Mouse (Mus musculus) intestine, postnatal 0 days (tissue): ENCODE results near the gene Klf15. TPM values are rescaled to one million over a fixed set of nuclear protein-coding genes. Genes with fewer than 3 reads are reported as not detected.

Source experiments
- ATAC-seq: fragments of 200-750 bp; cut with Nextera tagmentation; 2 replicates; pipeline ENCODE4 v1.8.0; 2017; ENCODE audit warnings: mild to moderate bottlenecking, moderate TSS enrichment, moderate library complexity
- H3K27ac ChIP-seq: fragments of 300-500 bp; sonication (generic); 2 replicates; pipeline ENCODE4 v1.5.1; 2014; ENCODE audit warnings: mild to moderate bottlenecking, low read depth, low read length, moderate library complexity
- H3K27me3 ChIP-seq: fragments of 300-500 bp; sonication (generic); replicated peaks from 2 replicates; pipeline ENCODE4 v1.6.1; 2014; ENCODE audit warnings: low read length, mixed read lengths; ENCODE audit not compliant: control insufficient read depth, insufficient read depth
- H3K36me3 ChIP-seq: fragments of 300-500 bp; sonication (generic); 2 replicates; pipeline ENCODE4 v1.6.1; 2014; ENCODE audit warnings: mild to moderate bottlenecking, moderate library complexity; ENCODE audit not compliant: control insufficient read depth, insufficient read depth
- H3K4me1 ChIP-seq: fragments of 300-500 bp; sonication (generic); replicated peaks from 2 replicates; pipeline ENCODE4 v1.6.1; 2014; ENCODE audit warnings: antibody characterized with exemption, low read length, mixed read lengths; ENCODE audit not compliant: control insufficient read depth, insufficient read depth
- H3K4me2 ChIP-seq: fragments of 300-500 bp; sonication (generic); replicated peaks from 2 replicates; pipeline ENCODE4 v1.6.1; 2014; ENCODE audit warnings: low read depth, mild to moderate bottlenecking, moderate library complexity
- H3K4me3 ChIP-seq: fragments of 300-500 bp; sonication (generic); 2 replicates; pipeline ENCODE4 v1.5.1; 2014; ENCODE audit warnings: low read depth, low read length
- H3K9ac ChIP-seq: fragments of 300-500 bp; sonication (generic); 2 replicates; pipeline ENCODE4 v1.6.1; 2014; ENCODE audit warnings: mild to moderate bottlenecking, low read depth, low read length
- H3K9me3 ChIP-seq: fragments of 300-500 bp; sonication (generic); 2 replicates; pipeline ENCODE4 v1.6.1; 2016; ENCODE audit warnings: mixed run types; ENCODE audit not compliant: control insufficient read depth
- CTCF ChIP-seq: sonication (generic); IDR thresholded peaks from 2 replicates; pipeline ENCODE4 v1.5.1; 2016; ENCODE audit warnings: low read depth, mild to moderate bottlenecking, control low read depth, antibody characterized with exemption, moderate library complexity
- WGBS: fragments of 180-500 bp; shearing (Covaris S2); extraction: QIAGEN DNeasy Blood & Tissue Kit; methylation state at CpG from one replicate; pipeline ENCODE4 v1.1.7; 2014; 5-methylcytosine and 5-hydroxymethylcytosine counted together
- polyA plus RNA-seq: library from polyadenylated mRNA; unstranded; fragments of >200 nt; fragmentation: Nextera tagmentation; extraction: Ambion mirVana; gene quantifications from 2 replicates; pipeline ENCODE4 v1.2.1, GENCODE M21; 2015

Gene Klf15
- polyA plus RNA-seq, 1 experiment from 2014 or later: 0.86 TPM

DNA sequence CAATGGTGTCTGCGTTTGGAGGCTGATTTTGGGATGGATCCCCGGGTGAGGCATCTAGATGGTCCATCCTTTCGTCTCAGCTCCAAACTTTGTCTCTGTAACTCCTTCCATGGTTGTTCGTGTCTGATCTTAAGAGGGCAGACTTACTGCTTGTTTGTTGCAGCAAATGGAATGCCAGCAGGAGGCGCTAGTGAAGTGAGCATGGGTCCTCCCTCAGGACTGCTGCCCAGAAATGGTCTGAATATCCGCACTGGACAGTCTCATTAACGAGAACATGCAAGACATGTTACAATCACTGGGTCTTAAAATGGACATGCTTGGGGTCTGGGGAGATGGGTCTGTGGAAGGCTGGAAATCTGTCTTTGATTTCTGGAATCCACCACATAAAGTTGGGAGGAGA lies 12.2 kb upstream of the Klf15 start:
- Histone ChIP-seq H3K27me3 (no peaks in the 10 kb centered on the region; the same call in 1 of the 2 replicates), H3K9me3 (no peaks in the 10 kb centered on the region), H3K9ac (no peak overlapping the region), H3K4me1 (0 out of 2 replicates have a peak, but pooled peaks cover 4% of the 10 kb centered on the region), H3K4me3 (no peak overlapping the region), H3K36me3 (no peaks in the 10 kb centered on the region), H3K27ac (no peak overlapping the region), H3K4me2 (no peak overlapping the region)
- TF ChIP-seq CTCF: peak; percentile 91
- no peak for ATAC-seq
- 23% methylated on average over 7 of the region's 7 CpGs for WGBS

DNA sequence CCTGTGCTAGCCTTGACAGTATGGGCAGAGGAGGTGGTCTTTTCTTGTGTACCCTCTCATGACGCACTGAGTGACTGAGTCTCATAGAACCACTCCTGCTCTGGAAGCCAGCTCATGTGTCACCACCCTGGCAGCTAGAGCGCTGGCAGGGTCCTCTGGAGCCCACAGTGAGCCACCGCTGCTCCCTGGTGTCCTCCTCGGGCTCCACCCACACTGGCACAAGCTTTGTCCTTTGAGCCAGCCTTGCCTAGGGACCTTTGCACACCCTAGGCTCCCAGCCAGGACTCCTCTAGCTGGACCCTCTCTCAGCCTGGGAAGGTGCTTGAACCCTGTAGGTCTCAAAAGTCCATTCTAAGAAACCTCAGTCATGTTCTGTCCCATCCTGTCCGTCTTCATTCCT lies 11.7 kb upstream of the Klf15 start:
- Histone ChIP-seq H3K9ac (no peak overlapping the region), H3K4me2 (no peak overlapping the region), H3K4me3 (no peak overlapping the region), H3K27ac (no peak overlapping the region), H3K36me3 (no peaks in the 10 kb centered on the region), H3K27me3 (no peaks in the 10 kb centered on the region; the same call in 1 of the 2 replicates), H3K4me1 (0 out of 2 replicates have a peak, but pooled peaks cover 4% of the 10 kb centered on the region), H3K9me3 (no peaks in the 10 kb centered on the region)
- ATAC-seq: 0 out of 2 replicates have a peak, but pooled peaks have one; percentile 29
- no peak for TF ChIP-seq CTCF
- 65% methylated on average over 5 of the region's 5 CpGs for WGBS

DNA sequence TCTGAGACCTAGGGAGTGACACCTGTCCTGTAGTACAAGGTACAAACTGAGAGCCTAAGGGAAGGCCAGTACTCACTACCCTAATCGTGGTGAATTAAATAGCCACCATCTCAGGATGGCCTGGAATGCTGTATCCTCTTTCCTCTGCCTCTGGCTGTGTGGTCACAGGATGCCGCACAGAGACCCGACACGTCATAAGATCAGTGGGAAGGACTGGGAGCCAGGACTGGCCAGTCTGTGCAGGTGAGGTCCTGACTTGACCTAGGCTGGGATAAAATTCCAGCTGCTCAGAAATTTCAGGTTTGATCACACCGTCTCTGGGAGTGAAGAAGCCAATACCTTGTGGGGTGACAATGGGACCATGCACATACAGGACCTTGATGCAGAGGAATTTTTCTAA lies 10.9 kb upstream of the Klf15 start:
- Histone ChIP-seq H3K4me3 (no peak overlapping the region), H3K27me3 (no peaks in the 10 kb centered on the region; the same call in 1 of the 2 replicates), H3K9ac (no peak overlapping the region), H3K4me2 (no peak overlapping the region), H3K36me3 (no peaks in the 10 kb centered on the region), H3K27ac (no peak overlapping the region), H3K4me1 (0 out of 2 replicates have a peak, but pooled peaks cover 4% of the 10 kb centered on the region), H3K9me3 (no peaks in the 10 kb centered on the region)
- TF ChIP-seq CTCF: no peak
- WGBS: 84% methylated on average over 5 of the region's 5 CpGs
- no peak for ATAC-seq

DNA sequence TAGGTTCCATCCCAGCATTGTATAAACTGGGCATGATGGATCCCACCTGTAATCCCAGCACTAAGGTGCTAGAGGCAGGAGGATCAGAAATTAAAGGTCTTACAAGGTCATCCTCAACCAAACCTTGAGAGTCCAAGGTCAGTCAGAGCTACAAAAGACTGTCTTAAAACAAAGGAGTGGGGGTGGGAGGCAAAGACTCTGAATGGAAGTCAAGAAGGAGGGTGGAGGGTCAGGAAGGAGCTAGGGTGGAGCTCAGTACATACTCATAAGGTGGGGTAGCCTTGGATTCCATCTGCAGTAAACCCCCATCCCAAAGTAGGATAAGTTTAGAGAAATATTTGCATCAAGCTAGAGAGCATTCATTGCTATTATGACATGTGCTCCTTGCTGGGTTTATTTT lies 9.8 kb upstream of the Klf15 start:
- Histone ChIP-seq H3K9me3 (no peaks in the 10 kb centered on the region), H3K9ac (no peak overlapping the region), H3K36me3 (no peaks in the 10 kb centered on the region), H3K27ac (no peak overlapping the region), H3K4me3 (no peak overlapping the region), H3K27me3 (no peaks in the 10 kb centered on the region; the same call in 1 of the 2 replicates), H3K4me1 (0 out of 2 replicates have a peak, but pooled peaks cover 4% of the 10 kb centered on the region), H3K4me2 (no peak overlapping the region)
- TF ChIP-seq CTCF: no peak
- ATAC-seq: no peak

DNA sequence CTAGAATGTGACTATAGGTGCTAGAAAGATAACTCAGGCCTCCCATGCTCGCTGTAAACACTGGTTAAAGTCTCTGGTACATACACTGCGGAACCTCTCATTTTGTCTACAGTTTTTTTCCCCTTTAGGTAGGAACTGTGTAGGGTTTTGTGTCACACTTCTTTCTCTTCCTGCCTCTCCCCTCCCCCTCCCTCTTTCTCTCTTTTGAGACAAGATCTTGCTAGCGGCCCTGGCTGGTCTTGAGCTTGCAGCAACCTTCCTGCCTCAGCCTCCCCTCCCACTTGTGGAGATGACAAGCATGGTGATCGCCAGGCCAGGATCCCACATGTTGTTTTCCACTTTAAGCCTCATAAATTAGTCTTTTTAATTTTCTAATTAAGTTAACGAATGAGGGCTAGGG lies 8.6 kb upstream of the Klf15 start:
- no peak overlapping the region for H3K4me3 ChIP-seq
- 0 out of 2 replicates have a peak, but pooled peaks cover 4% of the 10 kb centered on the region for H3K4me1 ChIP-seq
- no peak for TF ChIP-seq CTCF
- no peak overlapping the region for H3K27ac ChIP-seq
- WGBS: 87% methylated on average over 5 of the region's 5 CpGs
- no peaks in the 10 kb centered on the region for H3K9me3 ChIP-seq
- H3K27me3 ChIP-seq: no peaks in the 10 kb centered on the region; the same call in 1 of the 2 replicates
- H3K9ac ChIP-seq: no peak overlapping the region
- no peaks in the 10 kb centered on the region for H3K36me3 ChIP-seq
- no peak for ATAC-seq
- no peak overlapping the region for H3K4me2 ChIP-seq

DNA sequence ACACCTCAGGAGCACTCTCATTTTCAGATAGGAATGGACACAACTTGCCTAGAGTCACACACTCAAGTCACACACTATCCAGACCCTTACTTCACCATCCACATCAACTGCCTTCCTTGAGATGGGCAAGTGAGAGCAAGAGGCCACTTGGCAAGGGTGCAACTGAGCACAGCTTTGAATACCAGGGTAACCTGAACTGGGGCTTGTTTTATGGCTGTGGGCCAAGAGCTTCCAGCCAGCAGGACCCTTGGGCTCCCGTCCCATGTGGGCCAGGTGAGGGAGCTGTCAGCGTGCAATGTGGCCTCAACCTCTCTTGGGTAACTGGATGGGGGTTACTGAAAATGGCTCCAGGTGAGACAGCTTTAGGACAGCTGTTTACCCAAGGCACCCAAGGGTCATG lies 5.0 kb upstream of the Klf15 start:
- Histone ChIP-seq H3K9me3 (no peaks in the 10 kb centered on the region), H3K4me2 (no peak overlapping the region), H3K9ac (no peak overlapping the region), H3K36me3 (no peaks in the 10 kb centered on the region), H3K4me3 (no peak overlapping the region), H3K27ac (no peak overlapping the region), H3K4me1 (no peaks in the 10 kb centered on the region), H3K27me3 (peaks cover 17% of the 10 kb centered on the region)
- no peak for ATAC-seq
- 85% methylated on average over 2 of the region's 2 CpGs for WGBS
- TF ChIP-seq CTCF: no peak

DNA sequence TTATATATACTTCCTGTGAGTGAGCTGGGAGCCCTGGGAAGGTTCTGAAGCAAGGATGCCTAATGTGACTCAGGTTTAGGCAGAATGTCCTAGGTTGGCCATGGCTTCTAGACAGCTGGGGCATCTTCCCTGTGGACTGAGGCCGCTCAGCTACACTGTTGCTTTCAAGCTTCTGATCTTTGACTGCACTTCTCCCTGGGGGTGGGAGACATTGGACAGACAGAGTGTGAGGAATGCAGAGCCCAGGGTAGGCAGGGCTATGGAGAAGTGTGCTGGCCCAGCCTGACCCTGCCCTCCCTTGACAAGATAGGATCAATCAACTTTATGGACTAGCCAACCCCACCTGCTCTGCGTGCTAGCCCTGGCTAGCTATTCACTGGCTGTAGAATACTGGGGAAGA lies 1.2 kb upstream of the Klf15 start:
- Histone ChIP-seq H3K27ac (no peak overlapping the region), H3K9ac (no peak overlapping the region), H3K36me3 (no peaks in the 10 kb centered on the region), H3K4me2 (no peak overlapping the region), H3K4me3 (no peak overlapping the region), H3K9me3 (no peaks in the 10 kb centered on the region), H3K27me3 (peaks cover 21% of the 10 kb centered on the region), H3K4me1 (no peaks in the 10 kb centered on the region)
- TF ChIP-seq CTCF: no peak
- 61% methylated on average over 2 of the region's 2 CpGs for WGBS
- ATAC-seq: no peak
